Mouse (Mus musculus) embryonic facial prominence, embryonic 14.5 days (tissue): Measurements from ENCODE around the gene Dpp4. TPM values are rescaled to one million over a fixed set of nuclear protein-coding genes. Genes with fewer than 3 reads are reported as not detected.

Source experiments
- polyA plus RNA-seq: library from polyadenylated mRNA; unstranded; fragments of >200 nt; fragmentation: Nextera tagmentation; extraction: Ambion mirVana; gene quantifications from 2 replicates; pipeline ENCODE4 v1.2.1, GENCODE M21; 2014

Dpp4 gene
- polyA plus RNA-seq, 1 experiment from 2014 or later, result 9.7 TPM

Other genes starting within 250 kb of the Dpp4 start
- 0.15 TPM in 1 of 2 replicates, not detected in the other for gene Gcg, start 71.4 kb upstream of the Dpp4 start, polyA plus RNA-seq
- gene Fap, start 161.8 kb upstream of the Dpp4 start, polyA plus RNA-seq, result 38.2 and 38.5 TPM in 2 replicates
- gene Ifih1, start 234.0 kb upstream of the Dpp4 start, polyA plus RNA-seq, result 2.9 and 3.4 TPM in 2 replicates